Mouse (Mus musculus): Measurements from ENCODE around the gene 1500011B03Rik.

DNA sequence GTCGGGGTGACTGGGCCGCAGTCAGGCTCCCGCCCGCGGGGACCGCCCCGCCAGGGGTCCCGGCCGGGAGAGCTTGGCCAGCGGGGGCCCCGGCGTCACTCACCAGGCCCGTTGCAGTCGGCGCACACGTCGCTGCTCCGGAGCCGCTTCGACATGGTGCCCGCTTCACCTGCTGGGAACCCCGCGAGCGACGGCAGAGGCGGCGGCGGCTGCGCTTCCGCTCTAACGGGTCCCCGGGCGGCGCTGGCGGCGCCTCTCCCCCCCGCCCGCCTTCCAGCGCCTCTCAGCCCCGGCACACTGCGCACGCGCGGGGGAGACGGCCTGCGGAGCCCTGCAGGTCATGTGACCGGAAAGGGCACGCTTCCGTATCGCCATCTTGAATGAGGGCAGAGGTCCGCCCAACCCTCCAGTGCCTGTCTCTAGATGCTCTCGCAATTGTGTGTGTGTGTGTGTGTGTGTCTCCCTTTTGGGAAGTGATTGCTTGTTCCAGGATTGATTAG, 50.0 kb downstream of the 1500011B03Rik start:
- TF ChIP-seq FLI1 (IDR thresholded peaks at IDR 0.05; ENCODE audit: low read length) = peak; percentile 72
- TF ChIP-seq GATA1 (IDR thresholded peaks at IDR 0.05; ENCODE audit: borderline replicate concordance, low read length) = no peak
